Mouse (Mus musculus): ENCODE data around the gene Tmem139. TPM values are rescaled to one million over a fixed set of nuclear protein-coding genes. Genes with fewer than 3 reads are reported as not detected.

Gene Tmem139
- 0.43 and 0.54 TPM in 2 replicates for polyA plus RNA-seq (2015; fragmentation: Nextera tagmentation; extraction: Ambion mirVana)

DNA sequence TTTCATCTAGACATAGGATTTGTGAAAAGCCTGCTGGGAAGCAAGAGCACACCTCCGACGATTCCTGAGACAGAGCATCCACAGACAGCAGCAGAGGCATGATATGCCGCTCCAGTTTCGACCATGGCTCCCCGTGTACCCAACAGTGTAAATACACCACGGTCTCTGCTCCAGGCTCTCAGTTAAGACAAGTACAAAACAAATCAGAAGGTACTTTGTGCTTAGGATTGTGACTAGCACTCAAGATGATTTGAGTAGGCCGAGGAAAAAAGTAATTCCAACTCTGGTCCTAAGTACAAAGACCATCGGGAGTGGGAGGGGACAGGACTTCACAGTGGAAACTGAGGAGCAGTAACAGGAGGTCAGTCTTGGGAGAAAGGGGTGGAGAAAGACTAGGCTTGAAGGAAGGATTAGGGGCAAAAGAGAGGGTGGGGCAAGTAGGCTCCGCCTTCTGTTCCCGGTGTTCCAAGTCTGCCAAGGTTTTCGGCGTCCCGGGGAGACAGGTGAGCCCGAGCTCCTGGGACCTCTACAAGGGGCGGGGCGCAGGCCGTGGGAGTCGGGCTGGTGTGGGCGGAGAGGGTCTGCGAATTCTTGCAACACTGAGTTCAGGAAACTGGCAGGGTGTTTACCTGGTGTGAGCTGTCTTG is at the start of gene Tmem139:
TSS of gene Tmem139 (plus strand) at position 447 of the 647 bp plus-strand sequence.
- no peak for DNase-seq (ENCODE audit: low spot score)

- no peak for DNase-seq (ENCODE audit: low spot score)
These were observed 46.7 kb upstream of the Tmem139 start, which contains the start of gene Tas2r144 for GRCm38 (mm10) chr6:42215028-42215427. Gene Tas2r144, plus strand, starts transcription at chr6:42215328.

DNA sequence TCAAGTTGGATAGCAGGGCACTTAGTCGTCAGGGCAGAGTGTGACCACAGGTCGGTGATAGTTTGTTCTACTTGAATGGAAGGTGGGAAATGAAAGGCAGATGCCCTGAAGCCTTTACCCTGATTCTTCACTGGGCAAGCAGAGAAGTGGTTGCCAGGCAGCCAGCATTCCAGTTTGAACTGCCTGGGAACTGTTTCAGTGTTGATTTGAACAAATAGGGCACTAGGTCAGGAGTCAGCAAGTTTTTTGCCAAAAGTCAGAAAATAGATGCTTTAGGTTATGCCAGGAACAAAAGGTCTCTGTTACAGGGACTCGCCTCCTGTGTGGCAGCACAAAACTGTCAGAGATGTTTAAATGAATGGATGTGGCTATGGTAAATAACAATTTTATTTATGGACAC is 39.5 kb upstream of the Tmem139 start:
- no peak for DNase-seq (ENCODE audit: low spot score)

DNA sequence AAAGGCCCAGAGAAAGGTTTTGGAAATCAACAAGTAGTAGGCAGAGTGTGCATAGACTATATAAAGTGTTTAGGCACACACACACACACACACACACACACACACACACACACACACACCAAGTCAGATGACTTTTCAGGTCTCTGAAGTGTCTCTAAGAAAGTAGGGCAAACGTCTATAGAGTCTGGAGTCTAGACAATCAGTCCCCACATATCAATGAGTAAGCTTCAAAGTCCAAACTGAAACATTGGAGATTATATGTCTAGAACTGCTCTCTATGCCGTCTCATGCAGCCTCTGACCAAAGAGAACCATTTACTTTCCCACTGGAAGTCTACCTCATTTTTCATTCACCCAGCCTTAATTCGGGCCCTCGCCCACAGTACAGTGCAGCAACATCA is 36.7 kb upstream of the Tmem139 start:
- no peak for DNase-seq (ENCODE audit: low spot score)

- peak; percentile 77 for DNase-seq (ENCODE audit: low spot score)
These were observed 34.3 kb upstream of the Tmem139 start for GRCm38 (mm10) chr6:42227240-42228101.

DNA sequence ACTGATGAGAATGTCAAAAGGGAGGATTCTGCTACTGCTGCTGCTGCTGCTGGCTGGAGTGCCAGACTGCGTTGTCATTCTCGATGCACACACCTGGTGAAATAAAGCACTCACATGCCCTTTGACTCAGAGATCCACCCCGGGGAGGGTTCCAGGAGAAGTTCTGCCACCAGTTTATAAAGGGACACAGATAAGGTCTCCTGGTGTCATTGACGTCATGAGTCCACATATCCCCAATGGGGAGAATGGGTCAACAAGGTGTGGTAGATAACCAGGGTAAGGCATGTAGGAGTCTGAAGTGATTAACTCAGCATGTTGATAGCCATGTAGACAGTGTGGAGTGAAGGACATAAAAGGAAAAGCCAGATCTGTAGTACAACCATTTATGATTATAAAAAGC is 32.2 kb upstream of the Tmem139 start:
- no peak for DNase-seq (ENCODE audit: low spot score)

GRCm38 (mm10) chr6:42231191-42231590 is 30.6 kb upstream of the Tmem139 start:
- DNase-seq (ENCODE audit: low spot score) = no peak

DNA sequence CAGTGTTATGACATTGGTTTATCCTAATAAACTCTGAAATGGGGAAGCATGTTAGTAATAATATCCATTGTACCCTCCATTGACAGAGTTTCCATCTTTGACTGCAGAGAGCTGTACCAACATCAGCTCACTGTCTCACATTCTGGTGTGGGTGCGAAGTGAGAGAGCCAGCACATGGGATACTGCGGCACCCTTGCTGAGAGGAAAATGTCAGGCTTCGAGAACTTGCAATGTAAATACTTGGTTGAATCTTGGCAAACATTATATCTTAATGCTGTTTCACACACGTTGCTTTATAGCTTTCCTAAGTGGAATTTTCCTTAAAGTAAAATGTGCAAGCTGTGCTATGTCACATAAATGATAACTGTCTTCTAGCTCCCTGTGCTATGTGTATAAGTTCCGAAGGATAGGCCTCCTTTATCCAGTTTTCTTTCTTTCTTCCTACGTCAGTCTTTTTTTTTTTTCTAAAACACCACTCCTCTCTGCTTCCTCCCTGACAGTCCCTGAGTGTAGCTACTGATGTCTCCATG is 24.4 kb upstream of the Tmem139 start:
- DNase-seq (ENCODE audit: low spot score) = no peak

DNA sequence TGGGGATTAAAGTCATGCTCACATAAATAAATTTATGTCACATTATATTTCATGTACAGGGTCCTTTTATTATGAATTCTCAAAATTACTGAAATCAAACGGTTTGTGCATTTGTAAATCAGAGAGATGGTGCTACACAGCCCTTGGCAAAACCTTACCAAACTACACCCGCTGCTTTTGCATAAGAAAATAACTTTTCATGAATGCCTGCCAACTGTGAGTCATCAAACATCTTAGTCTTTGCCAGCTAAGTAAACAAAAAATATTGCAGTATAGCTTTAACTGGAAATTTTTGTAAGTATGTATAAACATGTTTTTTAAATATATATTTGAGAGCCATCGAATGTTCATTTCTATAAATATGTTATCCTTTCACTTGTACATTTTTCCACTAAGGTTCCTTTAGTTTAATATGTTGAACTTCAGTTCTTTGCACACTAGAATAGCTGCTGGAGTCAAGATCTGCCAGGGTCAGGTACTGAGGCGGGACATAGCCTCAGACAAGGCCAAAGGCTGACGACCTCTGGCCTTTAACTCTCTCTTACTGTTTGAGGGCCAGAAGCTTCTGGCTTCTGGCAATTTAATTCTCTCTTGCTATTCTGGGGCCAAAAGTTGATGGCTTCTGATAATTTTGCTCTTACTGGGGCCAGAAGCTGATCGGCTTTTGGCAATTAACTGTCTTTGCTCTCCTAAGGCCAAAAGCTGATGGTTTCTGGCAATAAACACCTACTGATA is 20.3 kb upstream of the Tmem139 start:
- DNase-seq (ENCODE audit: low spot score) = no peak

DNA sequence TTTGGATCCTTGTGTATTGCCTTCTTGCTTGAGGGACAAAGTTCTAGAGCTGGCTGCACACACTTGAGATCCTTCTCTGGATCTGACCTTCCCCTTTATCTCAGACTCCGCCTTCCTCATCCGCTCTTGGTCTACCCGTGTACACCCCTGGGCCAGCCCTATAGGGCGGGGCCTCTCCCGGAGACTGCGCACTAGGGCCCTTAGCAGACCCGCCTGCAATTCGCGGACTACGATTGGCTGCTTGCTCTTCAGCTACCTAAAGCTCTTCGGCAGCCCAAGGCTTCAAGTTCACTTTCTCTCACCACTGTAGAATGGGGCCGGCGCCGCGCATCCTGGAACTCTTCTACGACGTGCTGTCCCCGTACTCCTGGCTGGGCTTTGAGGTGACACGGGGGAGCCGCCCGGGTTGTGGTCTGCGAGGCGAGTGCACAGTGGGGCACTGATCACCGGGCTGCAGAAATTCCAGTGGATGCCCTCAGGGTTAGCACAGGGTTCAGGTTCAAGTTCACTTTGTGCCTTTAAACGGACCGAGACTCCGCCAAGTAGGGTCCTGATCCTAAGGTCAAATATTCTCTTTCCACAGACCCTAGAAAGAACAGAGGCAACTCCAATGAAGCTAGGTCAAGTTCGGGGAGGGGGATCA is 15.9 kb upstream of the Tmem139 start, which contains the start of gene Gstk1:
TSS of gene Gstk1 (plus strand) at position 225 of the 643 bp plus-strand sequence.
- peak; percentile 90 for DNase-seq (ENCODE audit: low spot score)

GRCm38 (mm10) chr6:42247173-42247572 is 14.6 kb upstream of the Tmem139 start:
- DNase-seq (ENCODE audit: low spot score) = no peak

DNA sequence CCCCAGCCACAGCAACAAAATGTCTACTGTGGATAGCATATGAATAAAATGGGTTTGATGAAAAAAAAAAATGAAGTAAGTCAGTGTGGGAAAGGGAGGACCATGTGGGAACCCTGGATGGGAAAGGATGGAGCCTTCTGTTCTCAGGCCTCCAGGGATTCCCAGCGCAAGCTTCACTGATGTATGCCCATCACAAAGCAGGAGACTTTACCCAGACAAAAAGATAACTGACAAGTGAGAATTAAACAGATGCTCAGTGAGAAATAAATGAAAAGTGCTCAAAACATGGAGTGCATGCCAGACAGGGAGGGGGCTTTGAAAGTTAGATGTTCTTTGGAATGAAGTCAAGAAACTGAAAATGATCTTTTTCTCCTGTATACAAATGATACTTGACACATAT is 13.8 kb upstream of the Tmem139 start:
- DNase-seq (ENCODE audit: low spot score) = no peak

DNA sequence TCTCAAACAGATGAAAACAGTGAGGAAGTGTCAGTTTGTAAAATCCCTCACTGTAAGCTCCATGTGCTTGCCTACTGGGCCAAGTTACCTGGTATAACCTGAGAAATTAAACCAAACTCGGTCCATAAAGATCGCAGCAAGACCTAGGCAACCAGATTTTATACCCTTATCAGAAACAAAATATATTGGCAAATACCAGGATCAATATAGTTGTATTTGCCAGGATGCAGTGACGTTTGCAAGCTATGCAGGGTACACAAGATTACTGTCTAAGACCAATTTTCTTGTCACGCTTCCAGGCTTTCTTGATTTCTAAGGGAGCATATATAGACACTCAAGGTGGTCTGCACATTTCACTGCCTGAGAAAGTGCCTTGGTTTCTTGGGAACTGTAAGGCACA is 10.0 kb upstream of the Tmem139 start:
- no peak for DNase-seq (ENCODE audit: low spot score)

DNA sequence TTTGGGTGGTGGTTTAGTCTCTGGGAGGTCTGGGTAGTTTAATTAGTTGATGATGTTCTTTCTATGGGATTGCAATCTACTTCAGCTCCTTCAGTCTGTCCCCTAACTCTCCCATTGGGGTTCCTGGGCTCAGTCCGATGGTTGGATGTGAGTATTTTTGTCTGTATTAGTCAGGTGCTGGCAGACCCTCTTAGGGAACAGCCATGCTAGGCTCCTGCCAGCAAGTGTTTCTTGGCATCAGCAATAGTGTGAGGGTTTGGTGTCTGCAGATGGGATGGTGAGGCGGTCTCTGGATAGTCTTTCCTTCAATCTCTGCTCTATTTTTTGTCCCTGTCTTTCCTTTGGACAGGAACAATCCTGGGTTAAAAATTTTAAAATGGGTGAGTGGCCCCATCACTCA is 8.7 kb upstream of the Tmem139 start:
- DNase-seq (ENCODE audit: low spot score) = no peak

DNA sequence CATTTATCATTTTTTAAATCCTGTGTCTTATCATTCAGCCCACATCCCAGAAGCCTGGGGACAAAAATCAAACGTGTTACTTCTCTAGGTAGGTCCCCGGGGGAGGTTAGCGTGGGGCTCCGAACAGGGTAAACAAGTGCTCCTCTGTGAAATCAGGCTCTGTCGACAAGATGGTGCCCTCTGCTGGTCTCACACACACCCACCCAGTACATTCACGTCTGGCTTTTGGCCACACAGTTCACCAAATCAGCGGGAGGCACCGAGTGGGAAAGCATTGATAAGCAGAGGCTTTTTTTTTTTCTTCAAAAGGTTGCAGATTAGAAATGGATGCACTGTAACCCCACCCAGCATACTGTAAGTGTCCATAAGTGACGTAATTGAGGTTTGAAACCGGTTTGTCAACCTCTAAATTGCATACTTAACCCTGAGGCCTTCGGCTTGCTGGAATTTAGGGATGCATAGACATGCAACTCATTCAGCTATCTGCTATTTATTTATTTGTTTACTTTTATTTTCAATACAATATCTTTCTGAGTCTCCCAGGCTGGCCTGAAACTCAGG is 4.4 kb upstream of the Tmem139 start:
- DNase-seq (ENCODE audit: low spot score) = peak; percentile 76

DNA sequence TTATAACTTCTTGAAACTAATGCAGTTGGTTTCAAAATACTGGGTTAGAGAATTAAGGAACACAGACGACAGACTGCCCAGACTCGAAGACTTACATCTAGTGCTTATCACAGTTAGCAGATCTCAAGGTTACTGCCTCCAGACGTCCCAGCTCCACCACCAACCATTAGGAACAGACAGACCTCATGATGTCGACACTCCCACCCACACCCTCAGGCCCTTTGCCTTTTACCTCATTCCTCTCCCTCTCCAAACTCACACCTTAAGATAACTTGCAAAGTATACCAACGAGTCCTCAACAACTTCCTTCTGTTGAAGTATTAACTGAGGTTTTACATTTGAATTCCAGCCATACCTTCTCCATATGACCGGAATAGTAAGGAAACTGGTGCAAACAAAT is 1.3 kb upstream of the Tmem139 start:
- DNase-seq (ENCODE audit: low spot score) = no peak

DNA sequence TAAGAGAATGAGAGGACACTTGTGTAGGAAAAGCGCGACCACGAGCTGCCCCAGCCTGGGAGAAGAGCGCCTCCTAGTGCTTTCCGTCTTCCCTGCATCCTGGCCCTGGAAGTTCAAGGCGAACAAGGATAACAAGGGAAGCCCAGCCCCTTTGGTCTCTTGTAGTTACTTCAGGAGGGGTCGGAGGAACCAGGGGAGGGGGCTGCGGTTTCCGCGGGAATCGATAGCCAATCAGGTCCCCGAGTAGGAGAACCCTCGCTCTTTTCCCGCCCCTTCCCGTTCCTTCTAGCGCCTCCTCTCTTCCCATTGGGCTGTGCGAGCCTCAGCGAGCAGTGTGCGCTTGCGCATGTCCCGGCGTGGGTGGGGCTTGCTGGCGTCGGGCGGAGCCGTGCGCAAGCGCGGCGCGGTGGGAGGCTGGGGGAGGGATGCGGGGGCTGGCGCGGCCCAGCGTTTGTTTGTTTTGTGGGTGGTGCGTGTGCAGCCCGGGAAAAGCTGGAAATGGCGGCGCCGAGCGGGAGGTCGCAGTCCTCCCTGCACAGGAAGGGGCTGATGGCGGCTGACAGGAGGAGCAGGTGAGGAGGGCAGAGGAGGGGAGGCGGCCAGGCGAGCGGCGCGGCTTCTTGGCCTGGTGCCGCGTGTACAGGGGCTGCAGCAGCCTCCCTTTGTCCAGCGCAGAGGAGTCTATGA is 3.0 kb downstream of the Tmem139 start, which contains the start of gene Casp2:
TSS of gene Casp2 (plus strand) at position 360 of the 687 bp plus-strand sequence.
- DNase-seq (ENCODE audit: low spot score) = peak; percentile 98

GRCm38 (mm10) chr6:42265391-42266330 is 3.9 kb downstream of the Tmem139 start:
- peak; percentile 38 for DNase-seq (ENCODE audit: low spot score)

GRCm38 (mm10) chr6:42270817-42271216 is 9.0 kb downstream of the Tmem139 start:
- DNase-seq (ENCODE audit: low spot score) = no peak

Data from thymus, postnatal 0 days (tissue).